Mouse (Mus musculus) CD4-positive naive resting alpha-beta T cell, adult 57 days (primary cell): ENCODE data around the gene Myocd. TPM values are rescaled to one million over a fixed set of nuclear protein-coding genes. Genes with fewer than 3 reads are reported as not detected.

Experiments used
- total RNA-seq: library from RNA; stranded (reverse); gene quantifications from one replicate; pipeline ENCODE4 v1.2.4, GENCODE M21; 2023

Myocd gene
- not detected for total RNA-seq

DNA sequence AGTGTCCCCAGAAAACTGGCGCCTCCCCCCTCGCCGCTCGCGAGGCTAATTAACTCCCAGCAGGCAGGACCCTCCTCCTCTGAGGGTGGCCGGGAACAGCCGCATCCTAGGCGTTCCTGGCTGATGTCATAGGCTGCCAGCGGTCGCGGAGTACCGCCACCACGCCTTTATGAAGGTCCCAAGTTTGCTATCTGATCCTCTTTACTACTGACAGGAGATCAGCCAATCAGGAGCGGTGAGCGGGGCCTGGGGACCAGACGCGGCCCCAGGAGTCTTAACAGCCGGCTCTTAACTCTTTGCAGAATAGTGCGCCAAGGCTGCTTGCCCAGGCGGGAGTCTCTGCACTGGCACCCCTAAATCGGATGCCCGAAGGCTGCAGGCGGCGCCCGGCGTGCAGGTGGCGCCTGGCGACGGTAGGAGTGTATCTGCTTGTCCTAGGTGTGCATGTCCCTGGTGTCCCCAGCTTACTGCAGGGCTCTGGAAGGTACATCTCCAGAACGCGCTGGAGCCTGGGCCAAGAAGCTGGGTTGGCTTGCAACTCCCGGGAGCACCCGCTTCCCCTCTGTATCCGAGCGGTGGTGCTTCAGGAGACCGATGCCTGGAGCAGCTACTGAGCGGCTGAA is at the start of gene Myocd:
TSS of gene Myocd (minus strand) at position 139 of the 623 bp plus-strand sequence.

DNA sequence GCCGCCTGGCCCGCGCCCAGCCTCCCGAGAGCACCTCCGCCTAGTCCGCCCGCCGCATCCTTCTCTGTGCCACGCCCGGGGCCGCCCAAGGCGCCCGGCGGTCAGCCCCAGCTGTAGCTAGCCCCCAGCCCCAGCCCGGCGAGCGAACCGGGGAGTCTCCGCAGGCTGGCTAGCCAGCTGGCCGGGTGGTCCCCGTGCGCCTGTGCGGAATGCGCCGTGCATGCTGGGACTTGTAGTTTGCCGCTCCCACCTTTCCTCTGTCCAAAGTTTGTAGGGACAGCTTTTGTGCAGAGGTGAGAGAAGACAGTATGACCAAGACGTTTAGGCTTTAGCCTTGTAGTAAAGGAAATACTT is 107.0 kb downstream of the Myocd start, which contains the start of gene Arhgap44:
TSS of gene Arhgap44 (minus strand) at position 195 of the 354 bp plus-strand sequence.

GRCm38 (mm10) chr11:65159791-65160190 is 110.0 kb downstream of the Myocd start, which contains the start of gene 1700086D15Rik:
1700086D15Rik (minus strand) TSS chr11:65159891.

Other genes starting within 250 kb of the Myocd start
- gene 1700086D15Rik, start 110.1 kb downstream of the Myocd start, total RNA-seq, result not detected
- 0.30 TPM for gene Arhgap44, start 107.0 kb downstream of the Myocd start, total RNA-seq